Mouse (Mus musculus) neural tube, embryonic 13.5 days (tissue): ENCODE measurements around the gene Pip5k1a. TPM values are rescaled to one million over a fixed set of nuclear protein-coding genes. Genes with fewer than 3 reads are reported as not detected.

ENCODE experiments used
- ATAC-seq: fragments of 200-750 bp; cut with Nextera tagmentation; 2 replicates; pipeline ENCODE4 v1.8.0; 2017; ENCODE audit warnings: low read depth, mild to moderate bottlenecking, moderate TSS enrichment, moderate library complexity
- H3K27ac ChIP-seq: fragments of 300-500 bp; sonication (generic); replicated peaks from 2 replicates; pipeline ENCODE4 v1.5.1; 2015; ENCODE audit warnings: moderate library complexity, mild to moderate bottlenecking, inconsistent platforms
- H3K27me3 ChIP-seq: fragments of 300-500 bp; sonication (generic); 2 replicates; pipeline ENCODE4 v1.6.1; 2015; ENCODE audit warnings: mild to moderate bottlenecking, inconsistent platforms
- H3K36me3 ChIP-seq: fragments of 300-500 bp; sonication (generic); 2 replicates; pipeline ENCODE4 v1.6.1; 2015; ENCODE audit warnings: mild to moderate bottlenecking, inconsistent platforms
- H3K4me1 ChIP-seq: fragments of 300-500 bp; sonication (generic); replicated peaks from 2 replicates; pipeline ENCODE4 v1.6.1; 2015; ENCODE audit warnings: inconsistent platforms
- H3K4me2 ChIP-seq: fragments of 300-500 bp; sonication (generic); 2 replicates; pipeline ENCODE4 v1.6.1; 2015; ENCODE audit warnings: inconsistent platforms, mild to moderate bottlenecking, moderate library complexity
- H3K4me3 ChIP-seq: fragments of 300-500 bp; sonication (generic); 2 replicates; pipeline ENCODE4 v1.5.1; 2015; ENCODE audit warnings: mild to moderate bottlenecking, inconsistent platforms
- H3K9ac ChIP-seq: fragments of 300-500 bp; sonication (generic); 2 replicates; pipeline ENCODE4 v1.6.1; 2015; ENCODE audit warnings: moderate library complexity, mild to moderate bottlenecking, inconsistent platforms
- H3K9me3 ChIP-seq: fragments of 300-500 bp; sonication (generic); 2 replicates; pipeline ENCODE4 v1.6.1; 2016; ENCODE audit warnings: inconsistent platforms
- WGBS: fragments of 180-500 bp; shearing (Covaris S2); methylation state at CpG from one replicate; pipeline ENCODE4 v1.1.7; 2015; 5-methylcytosine and 5-hydroxymethylcytosine counted together
- microRNA-seq: library from miRNA; unstranded; fragments of <30 nt; microRNA quantifications from one replicate; pipeline ENCODE4, GENCODE M21; 2016
- polyA plus RNA-seq: library from polyadenylated mRNA; unstranded; fragments of >200 nt; fragmentation: Nextera tagmentation; extraction: Ambion mirVana; gene quantifications from 2 replicates; pipeline ENCODE4 v1.2.1, GENCODE M21; 2015

The Pip5k1a gene
- polyA plus RNA-seq, 1 experiment from 2014 or later: 18.6 TPM

DNA sequence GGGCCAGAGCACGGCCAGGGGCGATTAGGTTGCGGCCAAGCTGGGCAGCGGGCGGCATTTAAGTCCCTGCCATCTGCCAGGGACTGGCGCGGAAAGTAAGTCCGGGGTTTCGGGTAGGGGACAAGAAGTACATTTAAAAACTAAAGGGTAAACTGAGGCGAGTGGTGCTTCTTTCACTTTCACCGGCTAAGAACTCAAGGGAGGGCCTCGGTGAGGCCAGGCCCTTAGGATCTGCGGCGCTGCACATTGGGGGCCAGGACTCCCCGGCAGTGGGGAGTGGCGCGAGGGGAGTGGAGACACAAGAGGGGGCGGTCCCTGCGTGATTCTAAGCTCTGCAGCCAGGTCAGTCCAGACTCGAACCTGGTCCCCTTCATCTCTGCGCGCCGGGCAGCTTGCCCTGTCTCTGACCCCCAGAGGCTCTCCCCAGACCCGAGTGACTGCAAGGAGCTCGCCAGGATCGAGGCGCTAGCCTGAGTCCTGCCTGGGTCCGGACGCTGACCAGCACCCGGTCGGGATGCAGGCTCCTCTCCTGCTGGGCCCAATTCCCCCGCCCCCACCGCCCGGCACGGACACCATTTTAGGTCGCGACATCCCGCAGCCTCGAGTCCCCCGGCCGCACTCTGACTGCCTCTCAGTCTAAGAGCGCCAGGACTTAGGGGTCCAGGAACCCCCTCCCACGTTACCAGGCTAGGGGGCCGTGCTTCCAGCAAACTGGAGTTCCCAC, 92.1 kb downstream of the Pip5k1a start:
- under 1% methylated on average over 44 of the region's 44 CpGs for WGBS
- Histone ChIP-seq H3K27ac (peak overlapping the region; percentile 96), H3K4me2 (peak overlapping the region; percentile 99), H3K4me1 (peaks cover 30% of the 10 kb centered on the region), H3K27me3 (no peaks in the 10 kb centered on the region), H3K9ac (peak overlapping the region; percentile 85), H3K4me3 (peak overlapping the region; percentile 72), H3K9me3 (no peaks in the 10 kb centered on the region), H3K36me3 (peaks cover 27% of the 10 kb centered on the region)
- peak; percentile 33 for ATAC-seq

DNA sequence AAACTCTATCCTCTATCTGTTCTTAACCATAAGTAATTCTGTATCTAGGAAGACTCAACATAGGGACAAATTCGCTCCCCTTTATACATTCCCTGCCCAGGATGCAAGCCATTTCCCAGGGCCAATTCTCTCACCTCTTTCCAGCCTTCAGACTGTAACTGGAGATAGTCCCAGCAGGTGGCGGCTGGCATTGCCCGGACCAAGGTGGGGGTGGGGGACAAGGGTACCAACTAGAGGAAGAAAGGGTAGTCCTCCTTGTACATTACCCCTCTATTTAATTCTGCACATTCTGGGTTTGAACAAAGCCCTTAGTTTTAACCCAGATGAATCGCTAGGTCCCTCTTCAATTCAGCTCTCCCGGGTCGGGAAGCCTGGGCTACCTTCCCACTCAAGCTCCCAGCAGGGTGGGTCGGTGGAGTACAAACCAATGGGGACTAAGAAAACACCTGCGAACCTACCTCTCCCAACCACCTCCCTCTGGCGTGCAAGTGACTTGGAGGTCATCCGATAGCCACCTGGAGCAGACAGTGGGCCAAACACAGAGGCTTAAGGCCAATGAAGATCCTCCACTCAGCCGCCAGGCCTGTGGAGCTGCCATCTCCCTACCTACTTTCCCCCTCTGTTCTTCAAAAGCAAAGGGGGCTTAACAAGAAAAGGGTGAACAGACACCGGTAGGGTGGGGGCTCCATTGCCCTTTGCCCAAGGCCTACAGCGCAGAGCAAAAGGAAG, 92.9 kb downstream of the Pip5k1a start:
- no peak for ATAC-seq
- peak overlapping the region; percentile 99 for H3K4me2 ChIP-seq
- H3K4me1 ChIP-seq: peaks cover 34% of the 10 kb centered on the region
- 12% methylated on average over 13 of the region's 13 CpGs for WGBS
- H3K36me3 ChIP-seq: peaks cover 34% of the 10 kb centered on the region
- H3K9me3 ChIP-seq: no peaks in the 10 kb centered on the region
- peak overlapping the region; percentile 72 for H3K4me3 ChIP-seq
- no peak overlapping the region for H3K27ac ChIP-seq
- H3K9ac ChIP-seq: peak overlapping the region; percentile 85
- no peaks in the 10 kb centered on the region for H3K27me3 ChIP-seq

DNA sequence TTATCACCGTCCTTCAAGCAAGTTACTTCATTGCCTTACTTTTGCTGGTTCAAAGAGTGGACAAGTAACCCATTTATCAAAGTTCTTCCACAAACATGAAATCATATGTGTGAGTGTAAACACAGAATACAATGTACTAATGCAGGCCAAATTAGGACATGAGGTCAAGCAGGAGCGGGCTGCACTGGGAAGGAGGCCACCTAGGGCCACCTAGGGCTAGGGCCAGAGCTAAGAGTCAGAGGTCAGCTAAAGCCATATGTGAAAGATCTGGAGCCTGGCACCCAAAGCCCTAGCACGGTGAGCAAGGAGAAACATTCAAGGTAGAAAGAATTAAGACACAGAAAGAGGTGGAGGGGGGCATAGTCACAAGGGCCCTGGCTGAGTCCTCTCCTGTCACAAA, 93.7 kb downstream of the Pip5k1a start:
- Histone ChIP-seq H3K4me3 (peak overlapping the region; percentile 72; the same call in 1 of the 2 replicates), H3K9ac (no peak overlapping the region; the same call in 1 of the 2 replicates), H3K36me3 (peaks cover 43% of the 10 kb centered on the region), H3K27me3 (no peaks in the 10 kb centered on the region), H3K4me1 (peaks cover 34% of the 10 kb centered on the region), H3K27ac (no peak overlapping the region), H3K9me3 (no peaks in the 10 kb centered on the region), H3K4me2 (peak overlapping the region; percentile 99)
- 87% methylated on average over 3 of the region's 3 CpGs for WGBS
- no peak for ATAC-seq

DNA sequence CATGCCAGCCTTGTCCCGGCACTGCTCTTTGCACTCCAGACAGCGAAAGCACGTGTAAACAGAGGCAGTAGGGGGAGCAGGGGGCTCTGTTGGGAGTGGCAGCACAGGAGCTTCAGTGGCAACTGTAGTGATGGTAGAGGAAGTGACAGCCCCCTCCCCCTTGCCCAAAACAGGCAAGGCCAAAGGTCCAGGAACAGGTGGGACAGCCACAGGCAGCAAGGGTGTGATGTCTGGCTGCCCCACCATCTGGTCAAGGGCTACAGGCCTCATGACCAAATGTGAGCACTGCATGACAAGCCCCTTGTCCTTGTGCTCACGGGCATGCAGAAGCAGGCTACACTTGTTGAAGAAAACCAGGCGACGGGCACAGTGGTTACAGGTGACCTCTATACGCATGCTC, 96.3 kb downstream of the Pip5k1a start:
- H3K36me3 ChIP-seq: peaks cover 69% of the 10 kb centered on the region
- no peak overlapping the region for H3K4me2 ChIP-seq
- peaks cover 30% of the 10 kb centered on the region for H3K4me1 ChIP-seq
- ATAC-seq: no peak
- no peak overlapping the region for H3K27ac ChIP-seq
- no peak overlapping the region for H3K4me3 ChIP-seq
- H3K27me3 ChIP-seq: no peaks in the 10 kb centered on the region
- WGBS: 84% methylated on average over 7 of the region's 7 CpGs
- no peaks in the 10 kb centered on the region for H3K9me3 ChIP-seq
- no peak overlapping the region for H3K9ac ChIP-seq

Small RNA genes within 50 kb of the gene (microRNA-seq; reads per million reads assigned to microRNA genes)
- not detected for gene Mir8099-1

Other genes with a start within 250 kb of the Pip5k1a start
- gene Psmb4, start 220.0 kb downstream of the Pip5k1a start, polyA plus RNA-seq: 366 TPM in 2 replicates
- gene Selenbp1, start 173.9 kb downstream of the Pip5k1a start, polyA plus RNA-seq: 13.0 and 13.4 TPM in 2 replicates
- 5.5 and 6.1 TPM in 2 replicates for gene Rfx5, start 152.9 kb downstream of the Pip5k1a start, polyA plus RNA-seq
- 24.0 and 26.7 TPM in 2 replicates for gene Pi4kb, start 132.2 kb downstream of the Pip5k1a start, polyA plus RNA-seq
- 20.4 and 21.5 TPM in 2 replicates for gene Zfp687, start 91.5 kb downstream of the Pip5k1a start, polyA plus RNA-seq
- gene Psmd4, start 64.3 kb downstream of the Pip5k1a start, polyA plus RNA-seq: 274 and 279 TPM in 2 replicates
- 201 and 203 TPM in 2 replicates for gene Vps72, start 4.1 kb upstream of the Pip5k1a start, polyA plus RNA-seq
- 0.96 and 1.7 TPM in 2 replicates for gene Tmod4, start 17.5 kb upstream of the Pip5k1a start, polyA plus RNA-seq
- gene Scnm1, start 27.1 kb upstream of the Pip5k1a start, polyA plus RNA-seq: 96.8 and 98.2 TPM in 2 replicates
- 34.7 and 39.1 TPM in 2 replicates for gene Lysmd1, start 27.2 kb upstream of the Pip5k1a start, polyA plus RNA-seq
- 3.0 and 3.3 TPM in 2 replicates for gene Tnfaip8l2, start 35.4 kb upstream of the Pip5k1a start, polyA plus RNA-seq
- gene Sema6c, start 53.5 kb upstream of the Pip5k1a start, polyA plus RNA-seq: 33.8 and 34.3 TPM in 2 replicates
- gene Gabpb2, start 111.0 kb upstream of the Pip5k1a start, polyA plus RNA-seq: 3.3 and 4.1 TPM in 2 replicates
- gene Cdc42se1, start 121.8 kb upstream of the Pip5k1a start, polyA plus RNA-seq: 60.8 and 61.3 TPM in 2 replicates
- gene Mllt11, start 125.2 kb upstream of the Pip5k1a start, polyA plus RNA-seq: 267 and 299 TPM in 2 replicates
- 0.15 TPM in 1 of 2 replicates, not detected in the other for gene Gm128, start 134.7 kb upstream of the Pip5k1a start, polyA plus RNA-seq
- gene Bnipl, start 144.3 kb upstream of the Pip5k1a start, polyA plus RNA-seq: not detected in 2 replicates
- gene Mindy1, start 174.4 kb upstream of the Pip5k1a start, polyA plus RNA-seq: 49.3 and 52.7 TPM in 2 replicates
- 46.3 and 47.1 TPM in 2 replicates for gene Prune1, start 175.1 kb upstream of the Pip5k1a start, polyA plus RNA-seq
- gene Anxa9, start 200.2 kb upstream of the Pip5k1a start, polyA plus RNA-seq: 0.26 and 0.57 TPM in 2 replicates
- 96.7 and 104 TPM in 2 replicates for gene Cers2, start 207.9 kb upstream of the Pip5k1a start, polyA plus RNA-seq